Mouse (Mus musculus): ENCODE data around the gene Agr3. TPM values are rescaled to one million over a fixed set of nuclear protein-coding genes. Genes with fewer than 3 reads are reported as not detected.

Gene Agr3
- not detected in 2 replicates for polyA plus RNA-seq (2016; fragmentation: Nextera tagmentation; extraction: Ambion mirVana)

DNA sequence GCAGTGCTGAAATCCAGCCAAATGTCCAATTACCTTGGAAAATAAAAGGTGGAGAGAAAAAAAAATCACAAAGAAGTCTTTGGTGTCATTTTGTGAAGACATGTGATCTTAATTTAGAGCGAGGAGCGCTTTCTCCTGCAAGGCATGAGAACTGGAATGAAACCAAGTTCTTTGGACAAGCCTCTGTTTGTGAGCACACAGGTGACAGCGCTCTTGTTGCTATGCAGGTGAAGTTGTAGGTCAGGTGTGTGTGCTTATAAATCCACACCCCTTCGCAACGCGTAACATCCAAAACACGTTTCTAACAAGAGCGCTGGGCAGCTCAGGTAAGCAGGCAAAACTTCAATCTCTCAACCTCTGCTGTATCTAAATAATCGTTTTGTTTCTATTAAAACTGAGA, at the start of gene Agr3:
TSS of gene Agr3 (plus strand) at position 219 of the 400 bp plus-strand sequence.
- ATAC-seq (ENCODE audit: low FRiP score, low read depth) = no peak
- Histone ChIP-seq H3K4me1 (no peaks in the 10 kb centered on the region), H3K27me3 (no peaks in the 10 kb centered on the region), H3K9ac (replicated peaks) (no peak within 1 kb of the TSS), H3K27ac (replicated peaks) (no peak within 1 kb of the TSS), H3K9me3 (no peaks in the 10 kb centered on the region), H3K4me2 (replicated peaks) (no peak within 1 kb of the TSS), H3K36me3 (no peaks in the 10 kb centered on the region), H3K4me3 (no peak within 1 kb of the TSS)
- 90% methylated on average over 9 of the region's 9 CpGs for WGBS

DNA sequence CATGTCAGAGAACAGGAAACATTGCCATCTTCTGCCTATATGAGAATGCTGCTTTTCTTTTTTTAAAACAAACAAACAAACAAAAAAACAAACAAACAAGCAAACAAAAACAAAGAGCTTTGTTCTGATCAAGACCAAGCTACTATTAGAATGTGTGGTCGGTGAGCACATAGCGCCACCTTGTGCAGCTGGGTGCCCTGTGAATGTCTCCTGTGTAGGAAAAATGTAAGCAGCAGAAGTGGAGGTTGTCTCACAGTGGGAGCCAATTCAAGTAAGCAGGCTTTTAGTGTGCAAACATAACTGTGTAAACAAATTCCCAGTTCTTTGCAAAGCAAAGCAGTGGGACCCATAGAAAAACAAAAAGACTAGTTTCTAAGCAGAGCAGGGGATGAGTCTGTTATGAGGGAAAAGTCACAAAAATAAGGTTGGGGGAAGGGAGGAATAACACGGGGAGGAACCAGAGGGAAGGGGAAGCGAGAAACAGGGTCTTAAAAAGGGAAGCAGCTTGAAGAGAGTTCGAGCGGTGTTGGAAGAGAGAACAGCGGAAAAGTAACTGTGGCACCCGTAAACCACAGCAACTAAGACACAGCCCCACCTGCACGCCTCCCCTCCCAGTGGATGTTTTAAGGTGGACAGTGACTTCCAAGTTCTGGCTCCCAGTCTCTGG, 40.4 kb upstream of the Agr3 start:
- 54% methylated on average over 9 of the region's 9 CpGs for WGBS

DNA sequence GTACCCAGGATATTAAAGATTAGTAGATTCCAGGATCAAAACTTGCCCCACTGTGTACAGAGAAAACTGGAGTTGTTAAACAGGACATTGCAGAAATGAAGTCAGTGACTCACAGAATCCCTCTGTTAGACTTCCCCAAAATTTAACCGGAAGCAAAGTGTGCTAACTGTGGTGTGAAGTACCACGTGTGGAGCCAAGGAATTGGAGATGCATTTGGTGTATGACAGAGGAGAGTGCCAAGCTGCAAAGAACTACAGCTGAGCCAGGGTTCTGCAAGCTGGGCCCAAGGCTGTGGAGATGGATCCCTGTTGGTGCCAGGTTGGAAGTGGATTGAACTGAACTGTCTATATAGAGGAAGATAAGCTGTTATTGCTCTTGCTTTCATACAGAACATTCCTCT, 36.0 kb upstream of the Agr3 start:
- H3K9ac ChIP-seq (replicated peaks) = no peak overlapping the region
- no peak overlapping the region for H3K4me3 ChIP-seq
- ATAC-seq (ENCODE audit: low FRiP score, low read depth) = no peak
- H3K4me2 ChIP-seq (replicated peaks) = no peak overlapping the region
- H3K4me1 ChIP-seq = peaks cover 8% of the 10 kb centered on the region
- 90% methylated on average over 2 of the region's 2 CpGs for WGBS
- H3K9me3 ChIP-seq = no peaks in the 10 kb centered on the region
- no peaks in the 10 kb centered on the region for H3K36me3 ChIP-seq
- H3K27ac ChIP-seq (replicated peaks) = no peak overlapping the region
- H3K27me3 ChIP-seq = no peaks in the 10 kb centered on the region

More for the DNA sequence above, 40.4 kb upstream of the Agr3 start:
- ATAC-seq (ENCODE audit: low FRiP score, low read depth) = no peak
- Histone ChIP-seq H3K4me3 (no peak overlapping the region), H3K9me3 (no peaks in the 10 kb centered on the region), H3K36me3 (no peaks in the 10 kb centered on the region), H3K27ac (replicated peaks) (no peak overlapping the region), H3K4me2 (replicated peaks) (no peak overlapping the region), H3K9ac (replicated peaks) (no peak overlapping the region), H3K27me3 (no peaks in the 10 kb centered on the region), H3K4me1 (no peaks in the 10 kb centered on the region)

DNA sequence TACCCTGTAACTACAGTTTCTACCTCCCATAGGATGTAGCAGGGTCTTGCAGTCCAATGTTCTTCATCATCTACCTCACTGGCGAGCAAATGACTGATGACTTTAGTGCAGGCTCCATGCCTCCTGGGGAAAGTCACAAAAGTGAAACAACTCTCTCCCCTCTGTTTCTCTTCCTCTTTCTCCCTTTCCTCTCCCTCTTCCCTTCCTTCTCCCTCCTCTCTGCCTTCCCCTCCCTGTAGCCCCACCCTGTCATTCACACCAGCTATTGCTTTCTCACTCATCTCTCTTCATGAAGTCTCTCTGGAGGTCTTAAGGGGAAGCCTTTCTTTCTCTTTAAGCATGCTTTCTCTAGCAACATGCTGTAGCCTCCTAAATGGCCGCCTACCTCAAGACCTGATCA, 34.7 kb upstream of the Agr3 start:
- H3K4me3 ChIP-seq = no peak overlapping the region
- H3K27me3 ChIP-seq = no peaks in the 10 kb centered on the region
- no peaks in the 10 kb centered on the region for H3K9me3 ChIP-seq
- peaks cover 14% of the 10 kb centered on the region for H3K4me1 ChIP-seq
- no peak for ATAC-seq (ENCODE audit: low FRiP score, low read depth)
- H3K27ac ChIP-seq (replicated peaks) = no peak overlapping the region
- WGBS = 68% methylated on average over 2 of the region's 2 CpGs
- no peak overlapping the region for H3K4me2 ChIP-seq (replicated peaks)
- H3K9ac ChIP-seq (replicated peaks) = no peak overlapping the region
- H3K36me3 ChIP-seq = no peaks in the 10 kb centered on the region

DNA sequence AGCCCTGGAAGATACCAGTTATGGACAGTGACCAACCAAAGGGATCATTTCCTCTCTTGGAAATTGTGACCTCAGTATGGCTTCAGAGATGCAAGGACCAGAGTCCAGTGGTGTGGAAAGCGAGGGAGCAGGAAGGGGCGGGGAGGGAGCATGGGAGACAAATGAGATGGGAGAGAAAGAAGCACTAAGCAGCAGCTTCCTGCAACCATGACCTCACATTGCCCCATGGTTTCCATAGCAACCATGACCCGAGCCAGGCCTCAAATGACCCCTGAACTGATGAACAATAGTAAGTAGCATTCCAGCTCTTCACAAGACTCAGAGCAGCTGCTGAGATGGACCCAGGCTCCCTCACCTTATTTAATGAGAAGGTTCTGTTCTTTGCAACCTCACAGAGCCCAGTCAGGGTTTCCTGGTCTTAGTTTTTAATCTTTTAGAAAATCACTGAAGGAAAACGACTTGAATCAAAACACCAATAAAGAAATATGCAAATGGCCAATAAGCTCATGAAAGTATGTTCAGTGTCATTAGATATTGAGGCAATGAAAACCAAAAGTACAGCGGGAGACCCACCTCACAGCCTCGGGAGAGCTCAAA, 31.0 kb upstream of the Agr3 start:
- H3K9me3 ChIP-seq = no peaks in the 10 kb centered on the region
- H3K4me3 ChIP-seq = no peak overlapping the region
- H3K4me2 ChIP-seq (replicated peaks) = no peak overlapping the region; the same call in 1 of the 2 replicates
- H3K4me1 ChIP-seq = peaks cover 19% of the 10 kb centered on the region
- 0 out of 2 replicates have a peak overlapping the region, but pooled peaks have one; percentile 46 for H3K27ac ChIP-seq (replicated peaks)
- H3K36me3 ChIP-seq = no peaks in the 10 kb centered on the region
- ATAC-seq (ENCODE audit: low FRiP score, low read depth) = peak; percentile 31; the same call in 1 of the 2 replicates
- WGBS = 12% methylated on average over 6 of the region's 6 CpGs
- H3K9ac ChIP-seq (replicated peaks) = no peak overlapping the region
- no peaks in the 10 kb centered on the region for H3K27me3 ChIP-seq

DNA sequence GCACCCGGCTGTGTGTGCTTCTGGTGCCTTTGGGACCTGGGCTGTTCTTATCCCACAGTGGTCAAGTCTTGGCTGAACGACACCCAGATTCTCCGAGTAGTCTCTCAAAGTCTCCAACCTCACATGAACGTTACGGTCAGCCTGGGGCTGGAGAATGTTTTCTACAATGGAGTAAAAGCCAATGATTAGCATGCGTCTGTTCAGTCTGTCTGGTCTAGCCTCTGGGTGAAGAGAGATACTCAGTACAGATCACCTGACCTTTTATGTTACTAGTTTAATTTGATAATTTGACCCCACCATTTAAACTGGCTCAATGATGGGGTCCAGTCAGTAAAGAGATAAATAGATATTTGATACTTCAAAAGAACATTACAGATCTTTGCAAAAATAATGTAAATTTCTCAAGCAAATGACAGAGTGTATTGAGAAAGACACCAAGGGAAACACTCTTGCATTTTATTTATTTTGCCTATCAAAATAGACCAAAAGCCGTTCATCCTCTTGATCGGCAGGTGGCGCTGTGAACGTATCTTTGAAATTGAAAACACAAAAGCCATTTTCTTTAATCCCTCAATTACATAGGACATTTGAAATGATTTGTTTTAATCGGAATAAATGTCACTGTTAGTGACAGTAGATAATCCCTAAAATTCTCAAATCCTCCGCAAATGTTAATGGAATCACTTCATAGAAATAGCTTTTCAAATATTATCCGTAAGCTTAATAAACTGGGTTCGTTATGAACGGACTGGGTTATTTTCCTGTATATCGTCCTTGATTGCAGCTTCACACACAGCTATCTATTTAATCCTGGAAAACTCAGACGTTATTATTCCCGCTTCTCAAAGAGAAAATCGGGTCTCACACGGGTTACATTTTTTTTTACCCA, 29.3 kb upstream of the Agr3 start:
- peak overlapping the region; percentile 33 for H3K4me3 ChIP-seq
- no peaks in the 10 kb centered on the region for H3K9me3 ChIP-seq
- H3K27ac ChIP-seq (replicated peaks) = peak overlapping the region; percentile 75
- H3K9ac ChIP-seq (replicated peaks) = no peak overlapping the region; the same call in 1 of the 2 replicates
- ATAC-seq (ENCODE audit: low FRiP score, low read depth) = peak; percentile 36; the same call in 1 of the 2 replicates
- H3K27me3 ChIP-seq = no peaks in the 10 kb centered on the region
- peak overlapping the region; percentile 50 for H3K4me2 ChIP-seq (replicated peaks)
- peaks cover 19% of the 10 kb centered on the region for H3K4me1 ChIP-seq
- H3K36me3 ChIP-seq = no peaks in the 10 kb centered on the region
- WGBS = 17% methylated on average over 20 of the region's 20 CpGs

DNA sequence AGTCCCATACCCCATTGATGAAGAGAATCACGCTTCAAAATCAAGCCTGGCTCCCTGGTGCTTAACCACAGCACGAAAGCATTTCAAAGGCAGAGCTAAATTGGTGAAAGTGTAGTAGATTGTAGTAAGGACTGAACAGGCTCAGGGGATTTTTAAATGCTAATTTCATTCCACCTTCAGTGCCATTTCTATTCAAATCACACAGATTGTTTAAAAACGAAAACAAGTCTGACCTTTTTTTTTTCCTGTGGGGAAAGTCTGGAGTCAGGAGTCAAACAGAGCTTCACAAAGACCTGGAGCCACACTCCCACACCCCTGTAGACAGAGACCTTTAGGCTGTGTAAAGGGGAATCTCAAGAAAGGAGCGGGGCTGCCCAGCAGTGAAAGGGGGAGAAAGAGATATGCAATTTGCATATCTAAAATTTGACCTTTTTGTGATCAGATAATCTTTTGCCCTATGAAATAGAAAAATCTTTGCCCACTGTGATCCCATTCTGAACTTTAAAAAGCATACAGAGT, 28.6 kb upstream of the Agr3 start:
- Histone ChIP-seq H3K4me2 (replicated peaks) (peak overlapping the region; percentile 50), H3K9ac (replicated peaks) (no peak overlapping the region; the same call in 1 of the 2 replicates), H3K27ac (replicated peaks) (peak overlapping the region; percentile 75), H3K27me3 (no peaks in the 10 kb centered on the region), H3K9me3 (no peaks in the 10 kb centered on the region), H3K4me3 (peak overlapping the region; percentile 33), H3K4me1 (peaks cover 19% of the 10 kb centered on the region), H3K36me3 (no peaks in the 10 kb centered on the region)
- peak; percentile 47 for ATAC-seq (ENCODE audit: low FRiP score, low read depth)
- WGBS = 1% methylated on average over 4 of the region's 4 CpGs

DNA sequence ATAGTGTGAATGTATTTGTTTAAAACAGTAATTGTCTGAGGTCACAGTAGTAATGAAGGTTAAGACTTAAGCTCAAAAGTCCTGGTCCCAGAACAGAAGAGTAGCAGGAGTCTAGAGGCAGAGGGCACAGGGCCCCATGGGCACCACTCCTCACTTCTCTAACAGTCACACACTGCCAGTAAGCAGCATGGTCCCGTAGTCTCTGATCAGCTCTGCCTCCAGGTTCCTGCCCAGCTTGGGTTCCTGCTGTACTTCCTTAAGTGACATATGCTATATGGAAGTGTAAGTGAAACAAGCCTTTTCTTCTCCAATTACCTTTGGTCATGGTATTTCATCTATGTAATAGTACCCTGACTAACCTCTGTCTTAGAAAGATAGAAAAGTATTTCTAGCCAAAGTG, 14.8 kb upstream of the Agr3 start:
- ATAC-seq (ENCODE audit: low FRiP score, low read depth) = no peak
- H3K27ac ChIP-seq (replicated peaks) = no peak overlapping the region
- WGBS = 88% methylated on average over 1 of the region's 1 CpGs
- no peak overlapping the region for H3K4me3 ChIP-seq
- no peaks in the 10 kb centered on the region for H3K36me3 ChIP-seq
- no peaks in the 10 kb centered on the region for H3K9me3 ChIP-seq
- no peak overlapping the region for H3K9ac ChIP-seq (replicated peaks)
- H3K4me2 ChIP-seq (replicated peaks) = no peak overlapping the region
- no peaks in the 10 kb centered on the region for H3K4me1 ChIP-seq
- H3K27me3 ChIP-seq = no peaks in the 10 kb centered on the region

DNA sequence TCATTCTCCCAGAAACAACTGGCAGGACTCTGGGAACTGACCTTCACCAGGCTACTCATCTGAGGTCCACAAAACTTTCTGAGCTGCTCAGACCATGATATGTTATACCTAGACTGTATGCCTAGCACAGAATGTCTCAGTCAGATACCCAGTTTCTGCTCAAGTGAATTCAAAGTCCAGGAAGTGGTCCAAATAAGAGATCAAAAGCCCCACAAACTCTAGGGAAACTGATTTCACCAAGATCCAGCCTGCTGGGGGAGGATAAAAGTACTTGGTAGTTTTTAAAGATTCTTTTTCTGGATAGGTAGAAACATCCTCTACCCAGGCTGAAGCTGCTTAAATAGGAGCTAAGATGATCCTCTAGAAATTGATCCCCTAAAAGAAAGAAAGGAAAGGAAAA, 9.6 kb upstream of the Agr3 start:
- no peak for ATAC-seq (ENCODE audit: low FRiP score, low read depth)
- no peak overlapping the region for H3K27ac ChIP-seq (replicated peaks)
- H3K9me3 ChIP-seq = no peaks in the 10 kb centered on the region
- no peaks in the 10 kb centered on the region for H3K27me3 ChIP-seq
- H3K4me1 ChIP-seq = no peaks in the 10 kb centered on the region
- no peak overlapping the region for H3K9ac ChIP-seq (replicated peaks)
- no peak overlapping the region for H3K4me2 ChIP-seq (replicated peaks)
- no peak overlapping the region for H3K4me3 ChIP-seq
- no peaks in the 10 kb centered on the region for H3K36me3 ChIP-seq

DNA sequence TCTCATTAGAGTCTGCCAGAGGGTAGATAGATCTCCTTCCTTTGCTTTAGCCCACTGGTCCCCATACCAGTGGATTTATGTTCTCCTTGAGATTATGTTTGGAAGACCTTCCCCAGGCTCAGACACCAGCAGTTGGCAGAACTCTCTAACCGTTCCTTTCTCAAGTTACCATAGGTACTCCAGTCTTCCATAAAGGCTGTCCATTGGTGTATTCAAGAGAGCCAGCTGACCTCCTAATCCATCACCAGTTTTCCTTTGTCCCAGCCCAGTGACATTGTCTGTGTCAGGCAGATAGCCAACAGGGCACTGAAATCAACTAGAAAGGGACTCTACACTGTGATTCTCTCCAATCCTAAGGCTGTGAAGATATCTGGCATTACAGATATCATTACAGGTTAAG, 9.0 kb upstream of the Agr3 start:
- Histone ChIP-seq H3K9me3 (no peaks in the 10 kb centered on the region), H3K27me3 (no peaks in the 10 kb centered on the region), H3K27ac (replicated peaks) (no peak overlapping the region), H3K4me2 (replicated peaks) (no peak overlapping the region), H3K4me3 (no peak overlapping the region), H3K4me1 (no peaks in the 10 kb centered on the region), H3K9ac (replicated peaks) (no peak overlapping the region), H3K36me3 (no peaks in the 10 kb centered on the region)
- no peak for ATAC-seq (ENCODE audit: low FRiP score, low read depth)
- WGBS = 39% methylated on average over 1 of the region's 1 CpGs

DNA sequence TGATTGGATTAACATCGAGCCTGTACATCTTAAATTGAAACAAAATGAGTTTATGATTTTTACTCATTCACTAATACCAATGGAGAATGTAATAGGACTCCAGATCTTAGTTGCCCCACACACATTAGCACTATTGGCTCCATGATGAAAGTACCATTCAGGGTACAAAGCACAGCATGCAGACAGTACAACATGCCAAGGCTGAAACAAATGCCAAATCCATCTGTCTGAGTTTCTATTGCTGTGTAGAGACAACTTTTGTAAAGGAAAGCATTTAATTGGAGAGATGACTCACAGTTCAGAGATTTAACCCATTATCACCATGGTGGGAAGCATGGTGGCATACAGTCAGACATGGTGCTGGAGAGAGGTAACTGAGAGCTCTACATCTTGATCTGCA, 7.4 kb upstream of the Agr3 start:
- Histone ChIP-seq H3K4me2 (replicated peaks) (no peak overlapping the region), H3K27ac (replicated peaks) (no peak overlapping the region), H3K9me3 (no peaks in the 10 kb centered on the region), H3K9ac (replicated peaks) (no peak overlapping the region), H3K36me3 (no peaks in the 10 kb centered on the region), H3K27me3 (no peaks in the 10 kb centered on the region), H3K4me1 (no peaks in the 10 kb centered on the region), H3K4me3 (no peak overlapping the region)
- WGBS = 83% methylated on average over 1 of the region's 1 CpGs
- ATAC-seq (ENCODE audit: low FRiP score, low read depth) = no peak

DNA sequence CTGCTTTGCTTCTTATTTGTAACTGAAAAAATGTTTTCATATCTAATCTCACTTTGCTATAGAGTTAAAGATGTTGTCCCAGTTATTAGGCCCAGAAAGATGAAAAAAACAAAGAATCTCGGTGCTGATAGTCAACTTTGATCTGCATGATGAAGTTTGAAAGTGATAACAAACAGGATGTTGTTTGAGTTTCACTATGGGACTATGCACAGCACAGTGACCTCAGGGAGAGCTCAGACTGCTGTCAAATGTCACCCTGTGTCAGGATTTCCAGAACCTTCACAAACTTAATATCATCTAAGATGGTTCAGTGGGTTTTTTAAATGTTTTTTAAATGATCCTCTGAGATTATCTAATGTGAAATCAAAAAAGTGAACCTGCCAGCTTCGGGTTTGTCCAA, 2.4 kb downstream of the Agr3 start:
- Histone ChIP-seq H3K27me3 (no peaks in the 10 kb centered on the region), H3K9ac (replicated peaks) (no peak overlapping the region), H3K36me3 (no peaks in the 10 kb centered on the region), H3K4me3 (no peak overlapping the region), H3K9me3 (no peaks in the 10 kb centered on the region), H3K4me2 (replicated peaks) (no peak overlapping the region), H3K4me1 (no peaks in the 10 kb centered on the region), H3K27ac (replicated peaks) (no peak overlapping the region)
- WGBS = 73% methylated on average over 2 of the region's 2 CpGs
- ATAC-seq (ENCODE audit: low FRiP score, low read depth) = no peak

Data from midbrain, embryonic 12.5 days (tissue).